Mouse (Mus musculus): ENCODE results near the gene Afg1l.

The Afg1l gene

GRCm38 (mm10) chr10:42478341-42478720, at the start of gene Afg1l:
Afg1l (minus strand) TSS chr10:42478565.
- peak; percentile 95 to 97 for DNase-seq (ENCODE audit: low spot score in 2 of 2)

- DNase-seq (ENCODE audit: low spot score in 2 of 2), result no peak
These were observed 47.3 kb upstream of the Afg1l start for GRCm38 (mm10) chr10:42525682-42526081.

DNA sequence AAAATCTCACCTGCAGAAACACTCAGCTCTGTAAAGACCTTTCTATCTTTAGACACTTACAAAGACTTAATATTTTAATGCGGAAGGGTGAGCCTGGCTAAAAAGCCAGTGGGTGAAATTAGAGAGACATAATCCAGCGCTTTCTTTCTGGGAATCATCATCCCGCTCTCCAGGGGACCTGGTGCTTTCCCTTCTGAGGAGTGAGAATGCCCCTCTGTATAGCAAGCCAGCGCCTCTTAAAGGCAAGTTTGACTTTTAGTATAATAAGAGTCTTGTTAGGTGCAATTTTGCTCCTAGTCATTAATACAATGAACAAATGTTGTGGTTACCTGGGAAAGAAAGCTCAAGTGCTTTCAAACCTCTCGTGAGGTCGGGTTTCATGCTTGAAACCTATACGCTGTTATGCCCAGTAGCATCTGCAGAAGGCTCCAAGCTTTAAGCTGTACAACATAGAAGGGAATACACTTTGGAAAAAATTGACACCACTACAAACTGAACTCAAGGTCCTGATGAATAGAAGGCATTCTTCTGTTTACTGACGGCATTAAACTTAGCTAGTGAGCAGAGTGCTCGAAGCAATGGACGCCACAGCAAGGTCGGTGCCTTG, 45.3 kb upstream of the Afg1l start:
- no peak for DNase-seq (ENCODE audit: low spot score in 2 of 2)

GRCm38 (mm10) chr10:42522912-42523311, 44.5 kb upstream of the Afg1l start:
- DNase-seq (ENCODE audit: low spot score in 2 of 2), result no peak

GRCm38 (mm10) chr10:42521315-42521981, 43.1 kb upstream of the Afg1l start:
- no peak for DNase-seq (ENCODE audit: low spot score in 2 of 2)

DNA sequence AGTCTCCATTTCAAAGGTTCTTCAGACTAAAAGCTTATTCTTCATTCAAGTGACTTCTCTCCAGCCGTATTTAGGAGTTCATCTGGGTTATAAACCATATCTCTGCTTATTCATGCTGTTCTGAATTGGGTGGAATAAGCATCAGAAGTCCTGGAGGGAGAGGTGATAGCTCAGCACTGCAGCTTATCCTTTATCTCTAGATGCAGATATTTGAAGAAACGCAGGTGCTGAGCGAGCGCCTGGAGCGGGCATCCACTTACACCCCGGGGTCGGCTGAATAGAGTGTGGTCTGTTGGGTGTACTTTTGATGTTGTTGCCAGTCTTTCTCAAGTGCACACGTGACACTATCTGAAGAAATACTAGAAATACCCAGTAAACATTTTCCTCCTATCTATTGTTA, 40.0 kb upstream of the Afg1l start:
- DNase-seq (ENCODE audit: low spot score in 2 of 2), result no peak

GRCm38 (mm10) chr10:42514125-42514524, 35.8 kb upstream of the Afg1l start:
- DNase-seq (ENCODE audit: low spot score in 2 of 2), result no peak

GRCm38 (mm10) chr10:42511184-42512135, 33.1 kb upstream of the Afg1l start:
- DNase-seq (ENCODE audit: low spot score in 2 of 2), result no peak

GRCm38 (mm10) chr10:42510141-42510540, 31.8 kb upstream of the Afg1l start:
- no peak for DNase-seq (ENCODE audit: low spot score in 2 of 2)

DNA sequence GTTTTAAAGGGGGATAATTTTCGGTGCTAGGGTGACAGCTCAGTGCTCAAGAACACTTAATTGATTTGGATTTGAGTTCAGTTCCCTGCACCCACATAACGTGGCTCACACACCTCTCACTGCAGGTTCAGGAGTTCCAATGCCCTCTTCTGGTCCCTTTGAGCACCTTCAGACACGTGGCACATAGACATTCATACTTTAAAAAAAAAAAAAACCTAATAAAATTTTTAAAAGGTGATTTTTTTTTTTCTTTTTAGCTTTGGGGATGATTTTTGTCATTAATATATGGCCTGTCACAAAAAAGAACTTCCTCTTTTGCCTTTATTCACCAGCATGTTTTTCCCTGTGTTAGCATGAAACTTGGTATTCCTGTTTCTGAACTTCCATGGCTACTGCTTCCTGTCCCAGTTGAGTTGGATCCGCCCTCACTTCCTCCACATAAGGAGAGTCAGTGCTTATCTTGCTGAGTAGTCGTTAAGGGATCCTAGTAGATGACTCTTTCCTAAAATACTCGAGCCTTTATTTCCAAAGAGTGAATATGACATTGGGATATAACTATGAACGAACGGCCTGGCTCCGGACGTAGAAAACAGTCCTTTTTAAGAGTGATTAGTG, 25.8 kb upstream of the Afg1l start:
- no peak for DNase-seq (ENCODE audit: low spot score in 2 of 2)

DNA sequence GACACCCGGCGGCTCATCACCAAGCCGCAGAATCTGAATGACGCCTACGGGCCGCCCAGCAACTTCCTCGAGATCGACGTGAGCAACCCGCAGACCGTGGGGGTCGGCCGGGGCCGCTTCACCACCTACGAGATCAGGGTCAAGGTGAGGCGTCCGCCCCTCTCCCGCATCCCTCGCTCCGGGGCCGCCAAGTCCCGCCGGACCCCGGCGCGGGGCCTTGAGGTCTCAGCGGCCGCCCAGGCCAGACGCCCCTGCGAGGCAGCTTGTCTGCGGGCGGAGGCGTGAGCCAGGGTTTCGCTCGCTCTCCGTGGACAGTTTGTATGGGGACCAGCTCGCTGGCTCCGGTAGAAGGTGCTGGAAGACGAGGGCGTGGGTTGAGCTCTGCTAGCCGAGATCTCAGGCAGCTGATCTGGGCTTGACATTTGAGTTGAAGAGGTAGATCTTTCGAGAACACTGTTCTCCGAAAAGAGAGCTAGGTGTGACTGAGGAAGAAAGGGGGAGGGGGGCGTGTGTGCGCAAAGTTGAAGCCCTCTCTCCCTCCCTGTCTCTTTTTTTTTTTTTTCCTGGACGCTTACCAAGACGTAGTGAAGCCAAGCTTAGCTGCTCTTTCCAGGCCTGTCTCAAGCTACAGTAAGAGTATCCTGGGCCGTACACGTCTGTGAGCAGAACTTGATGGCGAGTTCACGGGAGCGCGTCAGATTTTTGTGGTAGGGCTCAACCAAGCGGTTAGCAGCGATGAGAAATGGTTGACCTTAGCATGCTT, 24.2 kb upstream of the Afg1l start:
- DNase-seq (ENCODE audit: low spot score in 2 of 2), result peak; percentile 69 to 86

DNA sequence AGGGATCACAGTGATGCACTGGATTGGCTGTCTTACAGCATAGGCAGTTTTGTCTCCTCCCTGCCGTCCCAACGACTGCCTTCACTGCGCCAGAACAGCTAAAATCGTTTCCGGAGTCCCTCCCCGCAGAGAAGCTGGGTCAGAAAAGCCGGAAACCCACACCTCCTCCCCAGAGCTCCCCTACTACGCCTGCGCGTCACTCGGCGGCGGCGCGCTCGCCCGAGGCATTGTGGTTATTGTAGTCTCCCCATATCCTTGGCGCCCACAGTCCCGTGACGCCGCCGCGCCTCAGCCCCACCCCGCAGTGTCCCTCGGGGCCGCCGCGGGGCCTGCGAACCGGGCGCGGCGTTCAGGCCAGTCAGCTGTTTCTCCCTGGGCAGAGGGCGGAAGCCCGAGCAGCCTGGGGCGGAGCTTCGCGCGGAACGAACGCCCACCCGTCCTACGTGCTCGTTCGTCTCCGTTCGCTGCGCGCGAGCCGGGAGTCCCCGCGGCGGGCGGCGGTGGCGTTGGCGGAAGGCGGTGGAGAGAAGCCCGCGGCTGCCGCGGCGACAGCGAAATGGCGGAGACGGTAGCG, 23.5 kb upstream of the Afg1l start, which contains the start of gene Snx3:
Gene Snx3, plus strand, starts transcription at position 256 of the 574 bp plus-strand sequence.
- DNase-seq (ENCODE audit: low spot score in 2 of 2), result peak; percentile 97 to 98

GRCm38 (mm10) chr10:42501161-42501560, 22.8 kb upstream of the Afg1l start:
- DNase-seq (ENCODE audit: low spot score in 2 of 2), result no peak

- DNase-seq (ENCODE audit: low spot score in 2 of 2), result no peak
These were observed 22.2 kb upstream of the Afg1l start for GRCm38 (mm10) chr10:42500611-42501010.

DNA sequence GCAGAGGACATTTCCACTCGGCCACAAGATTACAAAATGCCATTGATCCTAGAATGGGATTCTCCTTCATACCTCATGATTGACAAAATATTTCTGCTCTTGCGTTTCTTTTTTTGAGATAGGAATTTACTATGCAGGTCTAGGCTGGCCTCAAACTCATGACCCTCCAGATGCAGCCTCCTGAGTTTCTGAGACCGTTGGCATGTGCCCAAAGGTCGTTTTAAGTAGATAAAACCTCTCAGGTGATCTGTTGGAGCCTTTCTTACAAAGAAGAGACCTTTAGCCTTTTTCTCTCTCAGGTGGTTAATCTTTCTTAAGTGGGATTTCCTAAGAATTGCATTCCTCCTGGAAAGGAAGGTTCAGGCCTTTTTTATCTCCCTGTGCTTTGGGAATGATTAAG, 14.6 kb upstream of the Afg1l start:
- no peak for DNase-seq (ENCODE audit: low spot score in 2 of 2)

- no peak for DNase-seq (ENCODE audit: low spot score in 2 of 2)
These were observed 13.8 kb upstream of the Afg1l start for GRCm38 (mm10) chr10:42492027-42492771.

- no peak for DNase-seq (ENCODE audit: low spot score in 2 of 2)
These were observed 12.8 kb upstream of the Afg1l start for GRCm38 (mm10) chr10:42491158-42491557.

DNA sequence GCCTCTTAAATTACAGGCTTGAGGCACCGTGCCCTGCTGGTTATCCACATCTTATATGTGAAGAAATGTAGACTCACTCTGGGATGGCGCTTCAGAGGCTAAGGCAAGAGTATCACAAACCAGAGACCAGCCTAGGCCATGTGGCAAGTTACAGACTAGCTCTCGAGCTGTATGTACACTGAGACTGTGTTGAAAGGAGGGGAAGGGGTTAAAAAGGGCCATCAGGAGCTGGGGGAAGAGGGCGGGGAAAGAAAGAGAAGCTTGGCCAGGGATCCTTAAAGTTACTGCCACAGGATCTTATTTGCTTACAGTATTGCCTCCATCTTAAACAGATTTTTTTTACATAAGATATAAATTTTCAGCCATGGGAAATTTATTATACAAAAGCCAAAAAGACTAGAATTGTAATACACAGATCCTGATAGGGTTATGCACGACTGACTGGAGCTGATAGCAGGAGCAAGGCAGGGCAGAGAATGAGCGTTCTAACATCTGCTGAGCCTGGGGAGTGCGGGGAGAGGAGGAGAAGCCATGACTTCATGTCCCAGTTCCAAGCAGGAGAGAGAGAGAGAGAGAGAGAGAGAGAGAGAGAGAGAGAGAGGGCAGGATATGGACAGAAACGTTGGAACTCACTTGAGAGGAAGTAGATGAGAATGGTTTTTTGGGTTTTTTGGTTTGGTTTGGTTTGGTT, 10.4 kb upstream of the Afg1l start:
- no peak for DNase-seq (ENCODE audit: low spot score in 2 of 2)

DNA sequence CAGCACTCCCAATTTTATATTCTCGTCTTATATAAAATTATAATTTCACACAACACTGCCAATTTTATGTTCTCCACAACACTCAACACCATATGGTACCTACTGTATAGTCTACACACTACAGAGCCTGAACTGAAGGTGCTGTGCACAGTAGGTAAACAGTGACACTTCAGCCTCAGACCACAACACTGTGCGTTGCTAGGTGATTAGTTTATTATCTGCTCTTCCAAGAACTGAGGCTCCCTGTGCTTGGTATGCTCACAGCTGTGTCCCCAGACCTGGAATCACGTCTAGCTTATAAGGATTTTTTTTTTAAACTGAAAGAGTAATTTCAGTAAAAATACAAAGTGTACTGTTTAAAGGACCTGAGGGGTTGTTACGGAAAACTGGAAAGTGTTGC, 2.4 kb upstream of the Afg1l start:
- no peak for DNase-seq (ENCODE audit: low spot score in 2 of 2)

Data from spleen, postnatal 4 days (tissue).